Mouse (Mus musculus): ENCODE measurements at regions not wholly inside any gene's neighbourhood (a gene's known extent, or its start where the extent isn't known, plus 50 kb on each side); places are given as distances from the start of the nearest gene placed in this dataset. TPM values are rescaled to one million over a fixed set of nuclear protein-coding genes. Genes with fewer than 3 reads are reported as not detected.

DNA sequence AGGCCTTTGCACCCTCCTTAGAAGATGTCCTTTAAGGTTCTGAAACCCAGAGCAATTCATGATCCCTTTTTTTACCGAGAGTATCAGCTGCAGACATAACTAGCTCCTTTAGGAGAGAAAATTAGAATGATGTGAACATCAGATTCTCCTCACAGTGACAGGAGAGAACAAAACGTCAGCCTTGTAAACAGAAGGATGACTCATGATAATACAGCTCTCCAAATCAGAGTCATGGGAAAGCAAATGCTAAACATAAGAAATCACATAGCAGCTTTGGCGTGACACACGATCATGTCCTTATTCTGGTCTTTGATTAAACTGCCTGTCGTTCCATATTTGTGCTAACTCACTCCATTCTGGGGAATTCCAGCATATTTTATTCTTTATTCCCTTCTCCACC is 82.4 kb upstream of the Ccdc54 start:
- 74% methylated on average over 5 of the region's 5 CpGs for WGBS

DNA sequence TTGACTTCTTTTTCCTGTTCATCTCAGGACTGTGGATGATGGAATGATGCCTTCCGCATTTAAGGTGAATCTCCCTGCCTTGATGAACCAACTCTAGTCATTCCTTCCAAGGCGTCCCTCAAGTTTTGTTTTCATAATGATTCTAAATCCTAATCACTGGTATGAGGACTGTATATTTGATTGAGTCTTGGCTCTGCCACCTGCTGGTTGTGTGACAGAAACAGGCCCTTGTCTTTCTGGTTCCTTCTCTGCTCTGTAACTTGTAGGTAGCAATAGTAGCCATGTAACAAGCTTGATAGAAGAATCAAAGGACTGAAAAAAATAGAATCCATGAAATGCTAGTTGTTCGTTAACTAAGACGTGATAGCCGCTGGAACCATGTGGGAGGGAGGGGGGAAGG is 81.8 kb upstream of the Ccdc54 start:
- H3K4me3 ChIP-seq (replicated peaks; ENCODE audit: low read depth, low read length) = no peak overlapping the region
- H3K27ac ChIP-seq (replicated peaks; ENCODE audit: low read depth, low read length) = no peak overlapping the region
- ATAC-seq (ENCODE audit: low FRiP score, low TSS enrichment) (no peak), DNase-seq (peak; percentile 34)
- no peaks in the 10 kb centered on the region for H3K4me1 ChIP-seq (ENCODE audit: control insufficient read depth, insufficient read depth, low read length)
- H3K9ac ChIP-seq (replicated peaks; ENCODE audit: low read length) = no peak overlapping the region
- H3K36me3 ChIP-seq (ENCODE audit: control insufficient read depth, insufficient read depth, low read length) = no peaks in the 10 kb centered on the region
- no peaks in the 10 kb centered on the region for H3K27me3 ChIP-seq (ENCODE audit: control insufficient read depth, insufficient read depth, low read length)
- H3K9me3 ChIP-seq (ENCODE audit: control insufficient read depth, low read length) = no peaks in the 10 kb centered on the region
- no peak overlapping the region for H3K4me2 ChIP-seq (ENCODE audit: low read length)
- WGBS = 59% methylated on average over 5 of the region's 5 CpGs

More for the DNA sequence above, 82.4 kb upstream of the Ccdc54 start:
- no peak overlapping the region for H3K9ac ChIP-seq (replicated peaks; ENCODE audit: low read length)
- 0 out of 2 replicates have a peak overlapping the region, but pooled peaks have one; percentile 28 for H3K27ac ChIP-seq (replicated peaks; ENCODE audit: low read depth, low read length)
- H3K4me1 ChIP-seq (ENCODE audit: control insufficient read depth, insufficient read depth, low read length) = no peaks in the 10 kb centered on the region
- H3K36me3 ChIP-seq (ENCODE audit: control insufficient read depth, insufficient read depth, low read length) = no peaks in the 10 kb centered on the region
- H3K27me3 ChIP-seq (ENCODE audit: control insufficient read depth, insufficient read depth, low read length) = no peaks in the 10 kb centered on the region
- DNase-seq = no peak
- H3K4me2 ChIP-seq (ENCODE audit: low read length) = no peak overlapping the region
- no peak overlapping the region for H3K4me3 ChIP-seq (replicated peaks; ENCODE audit: low read depth, low read length)
- no peaks in the 10 kb centered on the region for H3K9me3 ChIP-seq (ENCODE audit: control insufficient read depth, low read length)
- no peak for ATAC-seq (ENCODE audit: low FRiP score, low TSS enrichment)

DNA sequence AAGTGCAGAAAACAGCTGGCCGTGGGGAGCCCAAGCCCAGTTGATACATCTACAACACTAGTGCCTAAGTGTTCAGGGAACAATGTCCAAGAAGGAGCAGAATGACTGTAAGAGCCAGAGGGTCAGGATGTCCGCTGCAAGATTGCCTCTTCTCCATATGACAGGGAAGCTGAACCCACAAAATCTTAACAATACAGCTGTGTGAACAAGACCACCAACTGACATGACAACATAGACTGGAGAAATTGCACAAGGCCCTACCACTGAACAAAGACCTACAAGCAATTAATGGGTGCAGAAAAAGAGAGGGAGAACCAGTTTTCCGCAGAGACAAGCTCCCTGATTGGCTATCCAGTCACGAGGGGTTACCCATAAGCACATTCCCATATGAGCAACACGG is 80.2 kb upstream of the Ccdc54 start:
- no peak overlapping the region for H3K4me3 ChIP-seq (replicated peaks; ENCODE audit: low read depth, low read length)
- ATAC-seq (ENCODE audit: low FRiP score, low TSS enrichment) (no peak), DNase-seq (no peak)
- no peaks in the 10 kb centered on the region for H3K27me3 ChIP-seq (ENCODE audit: control insufficient read depth, insufficient read depth, low read length)
- no peak overlapping the region for H3K9ac ChIP-seq (replicated peaks; ENCODE audit: low read length)
- H3K36me3 ChIP-seq (ENCODE audit: control insufficient read depth, insufficient read depth, low read length) = no peaks in the 10 kb centered on the region
- no peak overlapping the region for H3K27ac ChIP-seq (replicated peaks; ENCODE audit: low read depth, low read length)
- H3K9me3 ChIP-seq (ENCODE audit: control insufficient read depth, low read length) = no peaks in the 10 kb centered on the region
- 90% methylated on average over 5 of the region's 5 CpGs for WGBS
- no peak overlapping the region for H3K4me2 ChIP-seq (ENCODE audit: low read length)
- no peaks in the 10 kb centered on the region for H3K4me1 ChIP-seq (ENCODE audit: control insufficient read depth, insufficient read depth, low read length)

DNA sequence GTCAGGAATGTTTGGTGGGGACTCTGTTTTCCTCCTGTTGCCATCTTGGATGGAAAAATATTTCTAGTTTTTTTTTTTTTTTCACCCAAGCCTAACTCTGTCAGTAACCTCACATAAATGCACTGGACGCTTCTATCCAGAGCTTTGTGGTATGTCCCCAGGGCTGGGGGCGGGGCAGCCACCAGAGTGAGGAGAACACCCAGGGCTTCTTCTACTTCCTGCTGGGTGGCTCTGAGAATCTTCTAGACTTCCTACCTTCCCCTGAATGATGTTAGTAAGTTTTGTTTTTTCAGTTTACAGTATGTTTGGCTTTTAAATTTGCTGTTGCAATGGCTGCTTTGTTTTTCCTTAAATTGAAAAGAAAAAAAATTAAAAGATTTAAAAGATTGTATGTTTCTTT is 73.3 kb upstream of the Ccdc54 start:
- 72% methylated on average over 2 of the region's 2 CpGs for WGBS
- no peaks in the 10 kb centered on the region for H3K27me3 ChIP-seq (ENCODE audit: control insufficient read depth, insufficient read depth, low read length)
- no peak for DNase-seq
- ATAC-seq (ENCODE audit: low FRiP score, low TSS enrichment) = no peak
- H3K9ac ChIP-seq (replicated peaks; ENCODE audit: low read length) = no peak overlapping the region
- no peak overlapping the region for H3K4me3 ChIP-seq (replicated peaks; ENCODE audit: low read depth, low read length)
- H3K36me3 ChIP-seq (ENCODE audit: control insufficient read depth, insufficient read depth, low read length) = no peaks in the 10 kb centered on the region
- H3K27ac ChIP-seq (replicated peaks; ENCODE audit: low read depth, low read length) = no peak overlapping the region
- no peaks in the 10 kb centered on the region for H3K4me1 ChIP-seq (ENCODE audit: control insufficient read depth, insufficient read depth, low read length)
- H3K4me2 ChIP-seq (ENCODE audit: low read length) = no peak overlapping the region
- H3K9me3 ChIP-seq (ENCODE audit: control insufficient read depth, low read length) = no peaks in the 10 kb centered on the region

Small RNA genes in the stretch of these regions (microRNA-seq; reads per million reads assigned to microRNA genes)
- gene Mir6363 = not detected

Measured in midbrain, embryonic 14.5 days (tissue).